Mouse (Mus musculus) frontal cortex, postnatal 36 days (tissue): ENCODE results near the gene Idnk.
A peak's percentile ranks its signal among the peaks of the same experiment; 100 is the strongest.

Experiments
- DNase-seq, 2 experiments: peaks; one replicate each; pipeline ENCODE4 v3.0.0; 2022; ENCODE audit warnings: low spot score in 2 of 2

The Idnk gene

GRCm38 (mm10) chr13:58157447-58158098 is at the start of gene Idnk:
Idnk (plus strand) TSS chr13:58157649.
- DNase-seq, result peak; percentile 78 to 81

GRCm38 (mm10) chr13:58111306-58111705 is 46.1 kb upstream of the Idnk start:
- peak; percentile 25 to 48 for DNase-seq

GRCm38 (mm10) chr13:58112191-58112590 is 45.3 kb upstream of the Idnk start:
- peak; percentile 47 to 65 for DNase-seq

GRCm38 (mm10) chr13:58112601-58113041 is 44.8 kb upstream of the Idnk start:
- DNase-seq, result no peak

DNA sequence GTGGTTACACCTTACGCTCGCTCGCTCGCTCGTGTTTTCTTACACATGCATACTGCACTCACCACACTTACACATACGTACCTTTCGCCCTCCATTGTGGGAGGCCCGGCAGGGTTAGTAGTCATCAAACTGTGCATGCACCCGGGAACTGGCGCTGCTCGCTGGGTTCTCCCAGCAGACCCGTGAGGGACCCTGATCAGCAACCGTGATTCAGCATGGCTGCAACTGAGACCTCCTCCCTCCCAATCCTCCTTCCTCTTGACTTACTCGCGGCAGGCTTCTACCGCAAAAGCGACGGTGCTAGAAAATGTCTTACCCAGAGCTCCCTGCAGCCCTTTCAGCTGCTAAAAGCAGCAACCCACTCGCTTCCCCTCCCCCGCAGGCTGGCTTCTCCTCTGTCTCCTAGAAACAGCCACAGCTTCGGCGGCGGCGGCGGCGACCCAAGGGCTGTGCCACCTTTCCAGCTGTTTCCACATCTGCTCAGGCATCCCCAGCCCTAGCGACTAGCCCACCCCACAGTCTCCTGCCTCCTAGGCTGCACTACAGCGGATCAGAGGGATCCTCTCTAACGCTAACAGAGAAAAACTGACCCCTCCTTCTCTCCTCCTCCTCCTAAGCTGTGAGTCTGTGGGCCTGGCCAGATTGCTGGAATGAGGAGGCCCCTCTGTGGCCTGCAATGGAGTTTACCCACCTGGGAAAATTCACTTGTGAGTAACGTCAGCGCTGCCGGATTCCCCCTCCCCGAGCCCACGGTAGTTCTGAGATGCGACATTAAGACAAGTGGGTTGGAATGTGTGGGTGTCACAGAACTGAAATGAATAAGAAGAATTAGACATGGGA is 44.2 kb upstream of the Idnk start, which contains the start of gene Klhl3:
Klhl3 (minus strand) TSS at position 532 of the 840 bp plus-strand sequence.
- DNase-seq, result peak; percentile 86 to 88

DNA sequence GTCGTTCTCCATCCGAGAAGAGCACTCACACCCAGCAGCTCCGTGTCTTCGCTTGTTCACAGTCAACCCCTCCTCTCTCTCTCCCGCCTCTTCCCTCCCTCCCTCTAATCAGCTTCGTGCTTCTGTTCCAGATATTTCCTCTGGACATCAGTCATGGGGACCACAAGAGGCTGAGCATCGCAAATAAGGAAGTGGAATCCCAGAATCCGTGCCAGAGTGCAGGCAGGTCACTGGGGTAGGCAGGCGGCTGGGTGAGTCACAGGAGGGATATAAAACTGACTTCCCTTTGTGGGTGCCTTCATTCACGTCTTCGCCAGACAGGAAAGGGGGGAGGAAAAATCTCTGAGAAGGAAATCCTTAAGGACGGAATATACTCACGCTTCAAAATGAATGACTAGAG is 42.2 kb upstream of the Idnk start:
- DNase-seq, result no peak

DNA sequence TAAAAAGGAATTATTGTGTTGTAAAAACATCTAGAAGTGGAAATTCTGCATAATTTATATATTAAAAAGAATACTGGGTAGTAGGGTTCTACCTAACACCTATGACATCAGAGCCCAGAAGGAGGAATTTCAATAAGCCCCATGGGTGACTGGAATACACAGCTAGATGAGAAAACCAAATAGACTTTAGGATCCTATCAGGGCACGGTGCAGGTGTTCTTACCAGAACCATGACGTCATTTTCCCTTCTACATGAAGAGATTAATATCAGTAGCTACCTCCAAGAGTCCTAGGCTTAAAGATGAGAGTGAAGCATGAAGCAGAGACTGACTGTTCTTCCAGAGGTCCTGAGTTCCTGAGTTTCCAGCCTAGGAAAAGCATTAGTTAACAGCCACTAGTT is 40.6 kb upstream of the Idnk start:
- no peak for DNase-seq

- peak in 1 of 2 experiments; percentile 55 for DNase-seq
These were observed 40.0 kb upstream of the Idnk start for GRCm38 (mm10) chr13:58117318-58118017.

DNA sequence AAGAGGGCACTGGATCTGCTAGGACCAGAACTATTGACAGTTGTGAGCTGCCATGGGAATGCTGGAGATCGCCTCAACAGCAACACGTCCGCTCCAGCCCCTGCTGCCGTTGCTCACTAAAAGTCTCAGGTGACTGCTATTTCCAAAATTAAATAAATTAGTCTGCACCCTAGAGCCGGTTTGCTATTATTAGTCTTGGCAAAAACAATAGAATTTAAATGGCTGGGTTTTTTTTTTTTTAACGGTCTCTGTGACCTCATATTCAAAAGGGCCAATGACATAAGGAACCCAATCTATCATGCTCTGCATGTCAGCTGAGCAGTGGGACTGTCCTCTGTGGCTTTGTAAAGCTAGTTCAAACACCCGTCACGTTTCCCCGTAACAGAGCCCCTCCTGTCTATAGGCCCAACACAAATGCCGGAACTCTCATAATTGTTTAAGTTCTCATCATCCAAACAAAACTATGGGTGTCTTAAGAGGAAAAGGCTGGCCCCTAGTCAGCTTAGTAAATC is 34.6 kb upstream of the Idnk start:
- no peak for DNase-seq

- no peak for DNase-seq
These were observed 34.1 kb upstream of the Idnk start for GRCm38 (mm10) chr13:58123381-58123780.

GRCm38 (mm10) chr13:58124278-58124677 is 33.2 kb upstream of the Idnk start:
- DNase-seq, result no peak

DNA sequence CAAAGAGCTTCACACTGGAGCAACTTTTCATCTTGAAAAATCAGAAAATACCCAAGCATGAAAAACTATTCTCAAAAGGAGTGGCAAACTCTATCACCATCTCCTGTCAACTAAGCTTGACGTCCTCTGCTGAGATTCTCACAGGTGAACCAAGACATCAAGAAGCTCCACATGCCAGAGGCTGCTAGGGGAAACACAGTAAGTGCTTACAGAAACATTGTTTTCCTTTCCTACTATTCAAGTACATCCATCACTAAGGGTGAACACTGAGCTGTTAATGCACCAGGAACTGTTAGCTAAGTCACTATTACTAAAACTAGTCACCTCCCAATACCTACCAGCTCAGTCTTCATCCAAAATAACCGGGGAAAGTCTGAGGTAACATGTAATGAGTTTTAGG is 32.5 kb upstream of the Idnk start:
- DNase-seq, result no peak

DNA sequence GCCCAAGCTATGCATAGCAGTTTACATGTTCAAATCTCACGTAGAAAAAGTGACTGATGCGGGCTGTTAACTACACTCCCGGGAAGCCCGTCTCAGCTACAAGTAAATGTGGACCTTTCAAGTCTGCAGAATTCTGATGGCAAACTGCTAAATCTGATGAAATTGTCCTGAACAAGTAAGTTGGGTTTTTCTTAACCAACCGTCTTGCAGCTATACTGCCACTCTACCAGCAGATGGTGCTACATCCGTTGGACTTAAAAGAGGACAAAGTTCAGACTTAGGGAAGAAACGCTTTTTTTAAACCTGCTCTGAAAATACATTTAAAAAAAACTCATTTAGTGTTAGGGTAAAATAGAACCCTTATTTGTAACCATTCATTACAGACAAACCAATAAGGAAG is 31.3 kb upstream of the Idnk start:
- DNase-seq, result no peak

DNA sequence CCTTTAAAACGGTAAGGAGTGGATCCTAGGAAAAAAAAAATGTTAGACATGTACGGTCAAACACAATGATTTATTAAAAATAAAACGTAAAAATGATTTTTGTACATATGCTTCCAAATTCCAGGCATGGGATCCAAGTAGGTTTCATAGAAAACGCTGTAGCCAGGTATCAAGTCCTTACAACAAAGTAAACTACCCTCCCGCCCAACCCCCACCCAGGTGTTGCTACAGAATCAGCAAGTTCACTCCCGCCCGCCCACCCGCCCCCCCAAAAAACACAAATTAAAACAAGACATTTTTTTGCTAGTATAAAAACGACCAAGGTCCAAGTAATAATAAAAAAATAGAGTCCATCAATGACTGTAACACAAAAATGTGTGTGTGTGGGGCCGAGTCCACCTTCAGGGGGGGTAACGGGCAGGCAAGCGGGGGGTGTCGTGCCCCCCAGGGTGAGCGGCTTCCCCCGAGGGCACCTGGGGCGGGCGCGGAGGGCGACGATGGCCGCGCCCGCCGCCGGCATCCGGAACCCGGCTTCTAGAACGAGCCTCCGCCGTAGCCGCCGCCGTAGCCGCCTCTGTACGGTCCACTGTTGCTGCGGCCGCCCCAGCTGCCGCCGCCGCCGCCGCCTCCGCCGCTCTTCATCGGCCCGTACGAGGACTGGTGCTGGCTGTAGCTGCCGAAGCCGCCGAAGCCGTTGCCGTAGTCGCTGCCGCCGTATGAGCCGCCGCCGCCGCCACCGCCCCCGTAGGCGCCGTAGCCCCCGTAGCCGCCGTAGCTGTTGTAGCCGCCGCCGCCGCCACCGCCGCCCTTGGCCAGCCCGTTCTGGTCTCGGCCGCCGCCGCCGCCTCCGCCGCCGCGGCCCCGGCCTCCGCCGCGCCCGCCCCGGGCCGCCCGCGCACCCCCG is 30.3 kb upstream of the Idnk start:
- no peak for DNase-seq

DNA sequence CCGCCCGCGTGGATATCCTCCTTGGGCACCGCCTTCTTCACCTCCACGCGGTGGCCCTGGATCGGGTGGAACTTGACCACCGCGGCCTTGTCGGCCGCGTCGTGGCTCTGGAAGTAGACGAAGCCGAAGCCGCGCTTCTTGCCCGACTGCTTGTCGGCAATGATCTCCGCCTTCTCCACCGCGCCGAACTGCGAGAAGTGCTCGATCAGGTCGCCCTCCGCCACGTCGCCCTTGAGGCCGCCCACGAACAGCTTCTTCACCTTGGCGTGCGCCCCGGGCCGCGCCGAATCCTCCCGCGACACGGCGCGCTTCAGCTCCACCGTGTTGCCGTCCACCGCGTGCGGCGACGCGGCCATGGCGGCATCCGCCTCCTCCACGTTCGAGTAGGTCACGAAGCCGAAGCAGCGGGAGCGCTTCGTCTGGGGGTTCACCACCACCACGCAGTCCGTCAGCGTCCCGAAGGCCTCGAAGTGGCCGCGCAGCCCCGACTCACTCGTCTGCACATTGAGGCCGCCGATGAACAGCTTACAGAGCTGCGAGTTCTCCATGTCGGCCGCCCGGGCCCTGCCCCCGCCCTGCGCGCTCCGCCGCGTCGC is 29.6 kb upstream of the Idnk start:
- peak; percentile 74 to 77 for DNase-seq

DNA sequence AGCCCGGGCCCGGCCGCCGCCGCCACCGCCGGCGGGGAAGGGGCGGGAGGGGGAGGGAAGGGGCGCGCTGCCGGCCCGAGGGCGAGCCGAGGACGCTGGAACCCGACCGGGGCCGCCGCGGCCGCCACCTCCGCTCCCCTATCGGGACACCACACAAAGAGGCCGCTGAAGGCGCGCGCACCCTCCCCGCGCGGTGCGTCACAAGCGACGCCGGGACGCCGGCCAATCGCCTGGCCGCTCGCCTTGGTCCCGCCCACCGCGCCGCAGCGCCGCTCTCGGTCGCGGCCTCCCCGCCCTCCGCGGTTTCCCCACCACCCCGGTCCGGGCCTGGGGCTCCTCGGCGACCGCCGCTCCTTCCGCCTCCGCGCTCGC is 29.1 kb upstream of the Idnk start, which contains the start of gene Hnrnpa0:
Hnrnpa0 (minus strand) TSS at position 161 of the 372 bp plus-strand sequence.
- peak; percentile 94 to 95 for DNase-seq

DNA sequence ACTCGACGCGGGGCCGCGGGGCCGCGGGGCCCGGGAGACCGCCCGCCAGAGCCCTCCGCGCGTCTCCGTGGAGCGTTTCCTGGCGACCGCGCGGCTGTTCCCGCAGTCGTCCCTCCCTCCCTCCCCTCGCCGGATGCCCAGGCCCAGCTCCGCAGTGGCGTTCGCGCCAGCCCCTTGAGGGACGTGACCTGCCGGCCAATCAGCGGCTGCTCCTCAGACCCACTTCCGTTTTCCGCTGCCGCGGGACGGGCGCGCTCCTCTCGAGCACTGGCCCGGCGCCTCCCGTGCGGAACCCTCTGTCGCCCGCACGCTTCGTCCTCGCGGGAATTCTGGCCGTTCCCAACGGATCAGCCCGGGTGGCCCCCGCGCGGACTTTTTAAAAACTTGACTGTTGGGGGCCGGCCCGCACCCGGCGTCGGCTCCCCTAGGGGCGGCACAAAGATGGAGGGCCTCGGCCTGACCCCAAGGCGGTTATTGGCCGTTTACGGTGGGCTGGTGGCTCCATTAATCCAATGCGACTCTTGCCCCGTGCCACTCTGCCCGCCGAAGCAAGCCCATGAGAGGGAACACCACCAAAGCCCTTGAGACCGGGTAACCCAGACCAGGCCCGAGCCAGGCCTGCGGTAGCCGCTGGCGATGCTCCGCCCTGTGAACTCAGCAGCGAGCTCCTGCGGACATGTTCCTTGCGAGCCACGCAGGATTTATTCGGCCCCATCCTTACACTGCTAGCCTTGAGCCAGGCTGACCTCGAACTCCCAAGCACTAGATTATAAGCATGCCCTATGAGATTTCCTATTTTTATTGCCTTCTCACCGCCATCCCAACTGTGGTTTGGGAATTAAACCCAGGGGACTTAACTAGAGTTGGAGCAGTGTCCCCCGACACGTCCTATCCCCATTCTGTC is 28.4 kb upstream of the Idnk start:
- peak; percentile 96 for DNase-seq

DNA sequence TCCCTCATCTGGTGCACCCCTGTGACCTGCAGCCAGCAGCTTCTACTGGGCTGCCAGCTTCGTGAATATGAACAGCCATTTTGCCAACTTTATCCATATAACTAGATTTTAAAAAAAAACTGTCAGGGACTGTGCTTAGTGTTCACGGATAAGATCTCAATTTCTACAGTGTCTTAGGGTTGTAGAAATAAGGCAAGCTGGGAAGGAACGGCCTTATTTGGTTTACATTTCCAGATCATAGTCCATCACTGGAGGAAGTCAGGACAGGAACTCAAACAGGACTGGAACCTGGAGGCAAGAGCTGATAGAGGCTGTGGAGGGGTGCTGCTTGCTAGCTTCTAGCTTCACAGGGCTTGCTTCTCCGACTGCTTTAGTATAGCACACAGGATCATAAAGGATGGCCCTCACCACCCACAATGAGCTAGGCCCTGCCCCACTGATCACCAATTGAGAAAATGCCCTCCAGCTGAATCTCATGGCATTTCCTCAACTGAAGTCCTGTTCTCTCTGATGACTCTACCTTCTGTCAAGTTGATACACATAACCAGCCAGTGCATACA is 27.7 kb upstream of the Idnk start:
- no peak for DNase-seq

DNA sequence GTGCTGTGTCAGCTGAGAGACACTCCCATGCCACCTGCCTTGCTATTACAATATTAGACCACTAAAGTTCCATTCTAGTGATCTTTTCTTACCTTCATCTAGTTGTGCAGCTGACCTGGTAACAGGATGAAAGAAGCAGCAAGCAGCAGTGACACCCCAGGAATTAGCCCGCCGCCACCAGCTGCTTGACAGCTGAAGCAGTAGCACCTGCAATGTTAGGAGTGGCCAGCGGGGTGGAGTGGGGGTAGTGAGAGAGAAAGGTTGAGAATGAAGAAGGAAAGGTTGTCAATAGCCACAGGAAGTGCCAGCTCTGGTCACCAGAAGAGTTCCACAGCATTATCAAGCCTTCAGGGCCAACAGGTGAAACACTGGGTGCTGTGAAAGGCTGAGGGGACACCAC is 25.8 kb upstream of the Idnk start:
- DNase-seq, result no peak
